Comparison of ENCODE assay signal across 8 mouse cellular contexts in genomic region chr9:44108269-44109055, GRCm38 (mm10). TPM values are rescaled to one million over a fixed set of nuclear protein-coding genes. Genes with fewer than 3 reads are reported as not detected.
DNase-seq lines count a peak whose midpoint lies in the region; ATAC-seq and TF ChIP-seq lines count a peak whose summit lies in the region.

No protein-coding gene starts in this region.

- ATAC-seq in kidney, embryonic 16.5 days (ENCODE audit: low FRiP score, low TSS enrichment): no peak
- no peak for ATAC-seq in embryonic facial prominence, embryonic 11.5 days (replicated peaks; ENCODE audit: insufficient number of reproducible peaks, low FRiP score, low TSS enrichment, low read depth)
- ATAC-seq in liver, embryonic 16.5 days (ENCODE audit: low read depth): no peak

- peak overlapping the region; percentile 43 for H3K9ac ChIP-seq in kidney, embryonic 16.5 days (replicated peaks; ENCODE audit: low read length)
- H3K9ac ChIP-seq in embryonic facial prominence, embryonic 11.5 days (replicated peaks; ENCODE audit: low read length): peak overlapping the region; percentile 13
- peak overlapping the region; percentile 18; the same call in 1 of the 2 replicates for H3K9ac ChIP-seq in liver, embryonic 16.5 days (ENCODE audit: low read depth, low read length)

- 0 out of 2 replicates have a peak overlapping the region, but pooled peaks have one; percentile 28 for H3K4me3 ChIP-seq in kidney, embryonic 16.5 days (ENCODE audit: low read length)
- no peak overlapping the region for H3K4me3 ChIP-seq in kidney, adult 2 months (ENCODE audit: insufficient read depth, low read depth, low read length)
- no peak overlapping the region for H3K4me3 ChIP-seq in embryonic facial prominence, embryonic 11.5 days (ENCODE audit: low read depth, low read length)
- H3K4me3 ChIP-seq in hindbrain, embryonic 10.5 days: peak overlapping the region; percentile 36
- H3K4me3 ChIP-seq in liver, embryonic 16.5 days (ENCODE audit: low read depth, low read length): no peak overlapping the region
- no peak overlapping the region for H3K4me3 ChIP-seq in thymus, adult 2 months (ENCODE audit: control insufficient read depth, insufficient read depth, low read length)

- H3K27ac ChIP-seq in kidney, embryonic 16.5 days (ENCODE audit: low read length): peak overlapping the region; percentile 84; the same call in 1 of the 2 replicates
- no peak overlapping the region for H3K27ac ChIP-seq in kidney, adult 2 months (ENCODE audit: insufficient read depth, low read depth, low read length)
- no peak overlapping the region for H3K27ac ChIP-seq in embryonic facial prominence, embryonic 11.5 days (replicated peaks; ENCODE audit: low read depth, low read length)
- peak overlapping the region; percentile 81 for H3K27ac ChIP-seq in hindbrain, embryonic 10.5 days
- no peak overlapping the region for H3K27ac ChIP-seq in liver, embryonic 16.5 days (ENCODE audit: low read length)
- H3K27ac ChIP-seq in thymus, adult 2 months (ENCODE audit: control insufficient read depth, insufficient read depth, low read length): no peak overlapping the region

- H3K4me2 ChIP-seq in kidney, embryonic 16.5 days (replicated peaks; ENCODE audit: low read depth, low read length): peak overlapping the region; percentile 47; the same call in 1 of the 2 replicates
- peak overlapping the region; percentile 25 for H3K4me2 ChIP-seq in embryonic facial prominence, embryonic 11.5 days (ENCODE audit: low read depth, low read length)
- no peak overlapping the region for H3K4me2 ChIP-seq in liver, embryonic 16.5 days (ENCODE audit: low read depth, low read length)

- peaks cover 17% of the 10 kb centered on the region for H3K36me3 ChIP-seq in kidney, embryonic 16.5 days (ENCODE audit: insufficient read depth, low read length)
- no peaks in the 10 kb centered on the region for H3K36me3 ChIP-seq in kidney, adult 2 months (ENCODE audit: control insufficient read depth, insufficient read depth, low read length)
- H3K36me3 ChIP-seq in embryonic facial prominence, embryonic 11.5 days (replicated peaks; ENCODE audit: control insufficient read depth, insufficient read depth, low read depth, low read length): no peaks in the 10 kb centered on the region; the same call in 1 of the 2 replicates
- H3K36me3 ChIP-seq in hindbrain, embryonic 10.5 days: peaks cover 71% of the 10 kb centered on the region
- H3K36me3 ChIP-seq in liver, embryonic 16.5 days (ENCODE audit: control insufficient read depth, insufficient read depth): peaks cover 13% of the 10 kb centered on the region
- no peaks in the 10 kb centered on the region; the same call in 1 of the 2 replicates for H3K36me3 ChIP-seq in thymus, adult 2 months (ENCODE audit: control insufficient read depth, insufficient read depth, low read length)

- H3K9me3 ChIP-seq in kidney, embryonic 16.5 days (ENCODE audit: low read length): no peaks in the 10 kb centered on the region
- H3K9me3 ChIP-seq in embryonic facial prominence, embryonic 11.5 days (replicated peaks; ENCODE audit: control insufficient read depth, low read length): no peaks in the 10 kb centered on the region
- no peaks in the 10 kb centered on the region for H3K9me3 ChIP-seq in hindbrain, embryonic 10.5 days
- H3K9me3 ChIP-seq in liver, embryonic 16.5 days (replicated peaks; ENCODE audit: control insufficient read depth, low read length): no peaks in the 10 kb centered on the region

- TF ChIP-seq POLR2A in kidney, adult 2 months (IDR thresholded peaks at IDR 0.05; ENCODE audit: low read depth, low read length): no peak
- TF ChIP-seq POLR2A in thymus, adult 2 months (IDR thresholded peaks at IDR 0.05; ENCODE audit: control insufficient read depth, extremely low read depth, insufficient read depth, low read length, poor library complexity): no peak

- no peaks in the 10 kb centered on the region for H3K27me3 ChIP-seq in kidney, embryonic 16.5 days (ENCODE audit: insufficient read depth, low read length)
- no peaks in the 10 kb centered on the region for H3K27me3 ChIP-seq in kidney, adult 2 months (replicated peaks; ENCODE audit: control insufficient read depth, insufficient read depth, low read length)
- no peaks in the 10 kb centered on the region for H3K27me3 ChIP-seq in embryonic facial prominence, embryonic 11.5 days (ENCODE audit: control insufficient read depth, insufficient read depth, low read length)
- no peaks in the 10 kb centered on the region for H3K27me3 ChIP-seq in hindbrain, embryonic 10.5 days (ENCODE audit: insufficient read depth, poor library complexity, severe bottlenecking)
- H3K27me3 ChIP-seq in liver, embryonic 16.5 days (ENCODE audit: control insufficient read depth, insufficient read depth, low read depth, low read length): no peaks in the 10 kb centered on the region
- no peaks in the 10 kb centered on the region for H3K27me3 ChIP-seq in thymus, adult 2 months (ENCODE audit: control insufficient read depth, insufficient read depth, low read length)

- peaks cover 57% of the 10 kb centered on the region for H3K4me1 ChIP-seq in kidney, embryonic 16.5 days (ENCODE audit: insufficient read depth, low read length)
- H3K4me1 ChIP-seq in kidney, adult 2 months (ENCODE audit: control insufficient read depth, insufficient read depth, low read length): peaks cover 4% of the 10 kb centered on the region; the same call in 1 of the 2 replicates
- peaks cover 19% of the 10 kb centered on the region for H3K4me1 ChIP-seq in embryonic facial prominence, embryonic 11.5 days (ENCODE audit: control insufficient read depth, insufficient read depth, low read length)
- H3K4me1 ChIP-seq in hindbrain, embryonic 10.5 days (replicated peaks): peaks cover 59% of the 10 kb centered on the region
- H3K4me1 ChIP-seq in liver, embryonic 16.5 days (ENCODE audit: control insufficient read depth, low read depth, low read length): peaks cover 29% of the 10 kb centered on the region
- H3K4me1 ChIP-seq in thymus, adult 2 months (replicated peaks; ENCODE audit: control insufficient read depth, insufficient read depth, low read length): peaks cover 20% of the 10 kb centered on the region

- 76% methylated on average over 31 of the region's 31 CpGs for WGBS in kidney, embryonic 16.5 days
- 73% methylated on average over 31 of the region's 31 CpGs for WGBS in kidney, adult 2 months
- WGBS in embryonic facial prominence, embryonic 11.5 days: 78% methylated on average over 31 of the region's 31 CpGs
- WGBS in hindbrain, embryonic 10.5 days: 85% methylated on average over 31 of the region's 31 CpGs
- WGBS in liver, embryonic 16.5 days (ENCODE audit: insufficient replicate concordance): 88% methylated on average over 31 of the region's 31 CpGs
- 94% methylated on average over 31 of the region's 31 CpGs for WGBS in thymus, adult 2 months

- no peak for TF ChIP-seq CTCF in kidney, adult 2 months (conservative IDR thresholded peaks at IDR 0.05; ENCODE audit: insufficient read depth, insufficient read length, low read depth, low read length)
- no peak for TF ChIP-seq CTCF in thymus, adult 2 months (IDR thresholded peaks at IDR 0.05; ENCODE audit: borderline replicate concordance, control insufficient read depth, extremely low read depth, insufficient read depth, low read length, poor library complexity)

- DNase-seq in kidney, adult 2 months: no peak
- DNase-seq in embryonic facial prominence, embryonic 11.5 days (ENCODE audit: low spot score): no peak
- DNase-seq in hindbrain, embryonic 10.5 days (ENCODE audit: low spot score): no peak
- DNase-seq in right cerebral cortex, adult 18-20 months: no peak
- no peak for DNase-seq in embryo, embryonic 10 days (ENCODE audit: low spot score)
- no peak for DNase-seq in thymus, adult 2 months

RNA-seq across cellular contexts. Expression of gene C1qtnf5, which starts 1.4 kb away (rescaled TPM):
- polyA plus RNA-seq in kidney, embryonic 16.5 days (2015; fragmentation: Nextera tagmentation; extraction: Ambion mirVana): 4.7 and 5.7 TPM in 2 replicates
- polyA plus RNA-seq in kidney, adult 2 months (2012; rRNA removed): 16.8 and 19.6 TPM in 2 replicates
- 0.53 and 0.56 TPM in 2 replicates for polyA plus RNA-seq in embryonic facial prominence, embryonic 11.5 days (2014; fragmentation: Nextera tagmentation; extraction: Ambion mirVana)
- polyA plus RNA-seq in hindbrain, embryonic 10.5 days (2016; fragmentation: Nextera tagmentation; extraction: Ambion mirVana): 0.31 and 1.1 TPM in 2 replicates
- 0.29 and 0.52 TPM in 2 replicates for polyA plus RNA-seq in liver, embryonic 16.5 days (2015; fragmentation: Nextera tagmentation; extraction: Ambion mirVana)
- 3.4 and 5.0 TPM in 2 replicates for polyA plus RNA-seq in thymus, adult 2 months (2012; rRNA removed)

RNA-seq across cellular contexts. Expression of gene Gm49380, which starts 4.8 kb away (rescaled TPM):
- 0.22 and 0.25 TPM in 2 replicates for polyA plus RNA-seq in kidney, embryonic 16.5 days (2015; fragmentation: Nextera tagmentation; extraction: Ambion mirVana)
- polyA plus RNA-seq in kidney, adult 2 months (2012; rRNA removed): not detected in 2 replicates
- 0.08 TPM in 1 of 2 replicates, not detected in the other for polyA plus RNA-seq in embryonic facial prominence, embryonic 11.5 days (2014; fragmentation: Nextera tagmentation; extraction: Ambion mirVana)
- 0.22 and 0.75 TPM in 2 replicates for polyA plus RNA-seq in hindbrain, embryonic 10.5 days (2016; fragmentation: Nextera tagmentation; extraction: Ambion mirVana)
- polyA plus RNA-seq in liver, embryonic 16.5 days (2015; fragmentation: Nextera tagmentation; extraction: Ambion mirVana): 0.07 TPM in 1 of 2 replicates, not detected in the other
- polyA plus RNA-seq in thymus, adult 2 months (2012; rRNA removed): not detected in 2 replicates

RNA-seq across cellular contexts. Expression of gene Rnf26, which starts 4.9 kb away (rescaled TPM):
- polyA plus RNA-seq in kidney, embryonic 16.5 days (2015; fragmentation: Nextera tagmentation; extraction: Ambion mirVana): 75.0 and 87.0 TPM in 2 replicates
- polyA plus RNA-seq in kidney, adult 2 months (2012; rRNA removed): 28.8 and 30.9 TPM in 2 replicates
- polyA plus RNA-seq in embryonic facial prominence, embryonic 11.5 days (2014; fragmentation: Nextera tagmentation; extraction: Ambion mirVana): 59.5 and 65.9 TPM in 2 replicates
- 75.6 and 76.9 TPM in 2 replicates for polyA plus RNA-seq in hindbrain, embryonic 10.5 days (2016; fragmentation: Nextera tagmentation; extraction: Ambion mirVana)
- 27.1 and 32.3 TPM in 2 replicates for polyA plus RNA-seq in liver, embryonic 16.5 days (2015; fragmentation: Nextera tagmentation; extraction: Ambion mirVana)
- polyA plus RNA-seq in thymus, adult 2 months (2012; rRNA removed): 72.3 and 119 TPM in 2 replicates

RNA-seq across cellular contexts. Expression of gene Mfrp, which starts 6.9 kb away (rescaled TPM):
- 0.10 and 0.25 TPM in 2 replicates for polyA plus RNA-seq in kidney, embryonic 16.5 days (2015; fragmentation: Nextera tagmentation; extraction: Ambion mirVana)
- 4.4 and 5.4 TPM in 2 replicates for polyA plus RNA-seq in kidney, adult 2 months (2012; rRNA removed)
- polyA plus RNA-seq in embryonic facial prominence, embryonic 11.5 days (2014; fragmentation: Nextera tagmentation; extraction: Ambion mirVana): 0.17 and 0.32 TPM in 2 replicates
- 0.14 and 0.30 TPM in 2 replicates for polyA plus RNA-seq in hindbrain, embryonic 10.5 days (2016; fragmentation: Nextera tagmentation; extraction: Ambion mirVana)
- polyA plus RNA-seq in liver, embryonic 16.5 days (2015; fragmentation: Nextera tagmentation; extraction: Ambion mirVana): 0.04 TPM in 1 of 2 replicates, not detected in the other
- polyA plus RNA-seq in thymus, adult 2 months (2012; rRNA removed): 0.09 TPM in 1 of 2 replicates, not detected in the other

RNA-seq across cellular contexts. Expression of gene Mcam, which starts 25.8 kb away (rescaled TPM):
- polyA plus RNA-seq in kidney, embryonic 16.5 days (2015; fragmentation: Nextera tagmentation; extraction: Ambion mirVana): 54.3 and 60.3 TPM in 2 replicates
- polyA plus RNA-seq in kidney, adult 2 months (2012; rRNA removed): 27.9 and 32.8 TPM in 2 replicates
- 18.3 and 20.1 TPM in 2 replicates for polyA plus RNA-seq in embryonic facial prominence, embryonic 11.5 days (2014; fragmentation: Nextera tagmentation; extraction: Ambion mirVana)
- polyA plus RNA-seq in hindbrain, embryonic 10.5 days (2016; fragmentation: Nextera tagmentation; extraction: Ambion mirVana): 10.8 and 11.2 TPM in 2 replicates
- 4.5 and 5.6 TPM in 2 replicates for polyA plus RNA-seq in liver, embryonic 16.5 days (2015; fragmentation: Nextera tagmentation; extraction: Ambion mirVana)
- 13.0 and 18.7 TPM in 2 replicates for polyA plus RNA-seq in thymus, adult 2 months (2012; rRNA removed)

Comparison
In these comparisons a context has a peak if more than half of its experiments do, and no peak if none do; other contexts are left out.
1. H3K27ac ChIP-seq: peak in kidney, embryonic 16.5 days (single experiment) and hindbrain, embryonic 10.5 days (single experiment); none in kidney, adult 2 months (single experiment), embryonic facial prominence, embryonic 11.5 days (single experiment), liver, embryonic 16.5 days (single experiment) and thymus, adult 2 months (single experiment).
2. H3K4me3 ChIP-seq: peak in kidney, embryonic 16.5 days (single experiment) and hindbrain, embryonic 10.5 days (single experiment); none in kidney, adult 2 months (single experiment), embryonic facial prominence, embryonic 11.5 days (single experiment), liver, embryonic 16.5 days (single experiment) and thymus, adult 2 months (single experiment).
3. Peak in every context shown above with its lines, with median percentiles within 50 percentile points of each other: H3K9ac ChIP-seq.